Mouse (Mus musculus): ENCODE measurements at regions not wholly inside any gene's neighbourhood (a gene's known extent, or its start where the extent isn't known, plus 50 kb on each side); places are given as distances from the start of the nearest gene placed in this dataset.

GRCm38 (mm10) chr5:126551676-126552075 is 689.9 kb upstream of the Tmem132c start:
- no peak for DNase-seq (ENCODE audit: low spot score)
- H3K36me3 ChIP-seq (replicated peaks; ENCODE audit: control insufficient read depth, insufficient read depth, low read depth, low read length), result no peaks in the 10 kb centered on the region
- no peak for ATAC-seq (replicated peaks; ENCODE audit: insufficient number of reproducible peaks, low FRiP score, low TSS enrichment, low read depth)
- no peak overlapping the region for H3K4me2 ChIP-seq (ENCODE audit: low read depth, low read length)
- H3K9me3 ChIP-seq (replicated peaks; ENCODE audit: control insufficient read depth, low read length), result no peaks in the 10 kb centered on the region
- H3K4me3 ChIP-seq (ENCODE audit: low read depth, low read length), result no peak overlapping the region
- no peaks in the 10 kb centered on the region for H3K4me1 ChIP-seq (ENCODE audit: control insufficient read depth, insufficient read depth, low read length)
- no peak overlapping the region for H3K27ac ChIP-seq (replicated peaks; ENCODE audit: low read depth, low read length)
- WGBS, result 87% methylated on average over 3 of the region's 3 CpGs
- H3K9ac ChIP-seq (replicated peaks; ENCODE audit: low read length), result no peak overlapping the region
- no peaks in the 10 kb centered on the region for H3K27me3 ChIP-seq (ENCODE audit: control insufficient read depth, insufficient read depth, low read length)

GRCm38 (mm10) chr5:126559011-126559410 is 682.6 kb upstream of the Tmem132c start:
- Histone ChIP-seq H3K4me3 (ENCODE audit: low read depth, low read length) (no peak overlapping the region), H3K9ac (replicated peaks; ENCODE audit: low read length) (no peak overlapping the region), H3K36me3 (replicated peaks; ENCODE audit: control insufficient read depth, insufficient read depth, low read depth, low read length) (no peaks in the 10 kb centered on the region), H3K27ac (replicated peaks; ENCODE audit: low read depth, low read length) (no peak overlapping the region), H3K4me1 (ENCODE audit: control insufficient read depth, insufficient read depth, low read length) (no peaks in the 10 kb centered on the region), H3K4me2 (ENCODE audit: low read depth, low read length) (no peak overlapping the region), H3K9me3 (replicated peaks; ENCODE audit: control insufficient read depth, low read length) (no peaks in the 10 kb centered on the region), H3K27me3 (ENCODE audit: control insufficient read depth, insufficient read depth, low read length) (no peaks in the 10 kb centered on the region)
- WGBS, result 55% methylated on average over 4 of the region's 4 CpGs
- ATAC-seq (replicated peaks; ENCODE audit: insufficient number of reproducible peaks, low FRiP score, low TSS enrichment, low read depth) (no peak), DNase-seq (ENCODE audit: low spot score) (peak; percentile 4)

GRCm38 (mm10) chr5:126565817-126566216 is 675.8 kb upstream of the Tmem132c start:
- Histone ChIP-seq H3K27ac (replicated peaks; ENCODE audit: low read depth, low read length) (no peak overlapping the region), H3K4me1 (ENCODE audit: control insufficient read depth, insufficient read depth, low read length) (no peaks in the 10 kb centered on the region), H3K36me3 (replicated peaks; ENCODE audit: control insufficient read depth, insufficient read depth, low read depth, low read length) (no peaks in the 10 kb centered on the region), H3K9me3 (replicated peaks; ENCODE audit: control insufficient read depth, low read length) (no peaks in the 10 kb centered on the region), H3K4me3 (ENCODE audit: low read depth, low read length) (no peak overlapping the region), H3K27me3 (ENCODE audit: control insufficient read depth, insufficient read depth, low read length) (no peaks in the 10 kb centered on the region), H3K9ac (replicated peaks; ENCODE audit: low read length) (no peak overlapping the region), H3K4me2 (ENCODE audit: low read depth, low read length) (no peak overlapping the region)
- DNase-seq (ENCODE audit: low spot score) (no peak), ATAC-seq (replicated peaks; ENCODE audit: insufficient number of reproducible peaks, low FRiP score, low TSS enrichment, low read depth) (no peak)
- WGBS, result 68% methylated on average over 2 of the region's 2 CpGs

- 83% methylated on average over 6 of the region's 6 CpGs for WGBS
- Histone ChIP-seq H3K27me3 (ENCODE audit: control insufficient read depth, insufficient read depth, low read length) (no peaks in the 10 kb centered on the region), H3K4me2 (ENCODE audit: low read depth, low read length) (no peak overlapping the region), H3K9ac (replicated peaks; ENCODE audit: low read length) (no peak overlapping the region), H3K4me3 (ENCODE audit: low read depth, low read length) (no peak overlapping the region), H3K9me3 (replicated peaks; ENCODE audit: control insufficient read depth, low read length) (no peaks in the 10 kb centered on the region), H3K4me1 (ENCODE audit: control insufficient read depth, insufficient read depth, low read length) (no peaks in the 10 kb centered on the region), H3K27ac (replicated peaks; ENCODE audit: low read depth, low read length) (no peak overlapping the region), H3K36me3 (replicated peaks; ENCODE audit: control insufficient read depth, insufficient read depth, low read depth, low read length) (no peaks in the 10 kb centered on the region)
- DNase-seq (ENCODE audit: low spot score) (no peak), ATAC-seq (replicated peaks; ENCODE audit: insufficient number of reproducible peaks, low FRiP score, low TSS enrichment, low read depth) (no peak)
These were observed 675.4 kb upstream of the Tmem132c start for GRCm38 (mm10) chr5:126566226-126566625.

GRCm38 (mm10) chr5:126573766-126574165 is 667.8 kb upstream of the Tmem132c start:
- 85% methylated on average over 2 of the region's 2 CpGs for WGBS

GRCm38 (mm10) chr5:126597786-126598330 is 643.8 kb upstream of the Tmem132c start:
- Histone ChIP-seq H3K9me3 (replicated peaks; ENCODE audit: control insufficient read depth, low read length) (no peaks in the 10 kb centered on the region), H3K4me2 (ENCODE audit: low read depth, low read length) (no peak overlapping the region), H3K4me1 (ENCODE audit: control insufficient read depth, insufficient read depth, low read length) (no peaks in the 10 kb centered on the region), H3K27me3 (ENCODE audit: control insufficient read depth, insufficient read depth, low read length) (no peaks in the 10 kb centered on the region), H3K36me3 (replicated peaks; ENCODE audit: control insufficient read depth, insufficient read depth, low read depth, low read length) (no peaks in the 10 kb centered on the region), H3K4me3 (ENCODE audit: low read depth, low read length) (no peak overlapping the region), H3K27ac (replicated peaks; ENCODE audit: low read depth, low read length) (no peak overlapping the region), H3K9ac (replicated peaks; ENCODE audit: low read length) (no peak overlapping the region)
- no peak for ATAC-seq (replicated peaks; ENCODE audit: insufficient number of reproducible peaks, low FRiP score, low TSS enrichment, low read depth)
- 44% methylated on average over 12 of the region's 12 CpGs for WGBS
- DNase-seq (ENCODE audit: low spot score), result peak; percentile 31

More at GRCm38 (mm10) chr5:126573766-126574165, 667.8 kb upstream of the Tmem132c start:
- H3K4me3 ChIP-seq (ENCODE audit: low read depth, low read length), result no peak overlapping the region
- no peaks in the 10 kb centered on the region for H3K4me1 ChIP-seq (ENCODE audit: control insufficient read depth, insufficient read depth, low read length)
- DNase-seq (ENCODE audit: low spot score) (no peak), ATAC-seq (replicated peaks; ENCODE audit: insufficient number of reproducible peaks, low FRiP score, low TSS enrichment, low read depth) (no peak)
- H3K9ac ChIP-seq (replicated peaks; ENCODE audit: low read length), result no peak overlapping the region
- no peak overlapping the region for H3K27ac ChIP-seq (replicated peaks; ENCODE audit: low read depth, low read length)
- H3K36me3 ChIP-seq (replicated peaks; ENCODE audit: control insufficient read depth, insufficient read depth, low read depth, low read length), result no peaks in the 10 kb centered on the region
- no peaks in the 10 kb centered on the region for H3K9me3 ChIP-seq (replicated peaks; ENCODE audit: control insufficient read depth, low read length)
- no peak overlapping the region for H3K4me2 ChIP-seq (ENCODE audit: low read depth, low read length)
- H3K27me3 ChIP-seq (ENCODE audit: control insufficient read depth, insufficient read depth, low read length), result no peaks in the 10 kb centered on the region

GRCm38 (mm10) chr5:126599561-126599960 is 642.0 kb upstream of the Tmem132c start:
- ATAC-seq (replicated peaks; ENCODE audit: insufficient number of reproducible peaks, low FRiP score, low TSS enrichment, low read depth), result no peak

GRCm38 (mm10) chr5:126606756-126607155 is 634.9 kb upstream of the Tmem132c start:
- 82% methylated on average over 5 of the region's 5 CpGs for WGBS
- DNase-seq (ENCODE audit: low spot score), result no peak
- Histone ChIP-seq H3K27me3 (ENCODE audit: control insufficient read depth, insufficient read depth, low read length) (no peaks in the 10 kb centered on the region), H3K4me3 (ENCODE audit: low read depth, low read length) (no peak overlapping the region), H3K4me2 (ENCODE audit: low read depth, low read length) (no peak overlapping the region), H3K27ac (replicated peaks; ENCODE audit: low read depth, low read length) (no peak overlapping the region), H3K9ac (replicated peaks; ENCODE audit: low read length) (no peak overlapping the region), H3K9me3 (replicated peaks; ENCODE audit: control insufficient read depth, low read length) (no peaks in the 10 kb centered on the region), H3K36me3 (replicated peaks; ENCODE audit: control insufficient read depth, insufficient read depth, low read depth, low read length) (no peaks in the 10 kb centered on the region), H3K4me1 (ENCODE audit: control insufficient read depth, insufficient read depth, low read length) (no peaks in the 10 kb centered on the region)
- no peak for ATAC-seq (replicated peaks; ENCODE audit: insufficient number of reproducible peaks, low FRiP score, low TSS enrichment, low read depth)

More at GRCm38 (mm10) chr5:126599561-126599960, 642.0 kb upstream of the Tmem132c start:
- no peak overlapping the region for H3K27ac ChIP-seq (replicated peaks; ENCODE audit: low read depth, low read length)
- H3K4me1 ChIP-seq (ENCODE audit: control insufficient read depth, insufficient read depth, low read length), result no peaks in the 10 kb centered on the region
- H3K27me3 ChIP-seq (ENCODE audit: control insufficient read depth, insufficient read depth, low read length), result no peaks in the 10 kb centered on the region
- no peak overlapping the region for H3K4me3 ChIP-seq (ENCODE audit: low read depth, low read length)
- no peaks in the 10 kb centered on the region for H3K9me3 ChIP-seq (replicated peaks; ENCODE audit: control insufficient read depth, low read length)
- H3K4me2 ChIP-seq (ENCODE audit: low read depth, low read length), result no peak overlapping the region
- H3K36me3 ChIP-seq (replicated peaks; ENCODE audit: control insufficient read depth, insufficient read depth, low read depth, low read length), result no peaks in the 10 kb centered on the region
- WGBS, result 85% methylated on average over 5 of the region's 5 CpGs
- no peak overlapping the region for H3K9ac ChIP-seq (replicated peaks; ENCODE audit: low read length)
- no peak for DNase-seq (ENCODE audit: low spot score)

Data from embryonic facial prominence, embryonic 11.5 days (tissue).